Mouse (Mus musculus) erythroblast, embryonic 14.5 days (primary cell): ENCODE data around the gene Far1.

Source experiments
- GATA1 ChIP-seq: IDR thresholded peaks from 2 replicates; pipeline ENCODE4 v1.6.1; 2012; ENCODE audit warnings: low read length, inconsistent platforms, mixed read lengths
- TAL1 ChIP-seq: IDR thresholded peaks from 3 replicates; pipeline ENCODE4 v1.6.1; 2012; ENCODE audit warnings: low read length, inconsistent platforms, mixed read lengths

- TF ChIP-seq GATA1: no peak
- no peak for TF ChIP-seq TAL1
These were observed 11.2 kb upstream of the Far1 start for GRCm38 (mm10) chr7:113502453-113502852.
